Mouse (Mus musculus): Measurements from ENCODE around the gene Slc7a1.

- TF ChIP-seq CTCF (IDR thresholded peaks at IDR 0.05; ENCODE audit: insufficient read depth, low read length) (no peak), POLR2A (IDR thresholded peaks at IDR 0.05; ENCODE audit: borderline replicate concordance, extremely low read depth, low read depth, low read length) (no peak)
Measured at GRCm38 (mm10) chr5:148367816-148368215, 31.9 kb downstream of the Slc7a1 start.

Data from lung, adult 2 months (tissue).